Comparison of ENCODE assay signal across 8 mouse cellular contexts in the genomic region with DNA sequence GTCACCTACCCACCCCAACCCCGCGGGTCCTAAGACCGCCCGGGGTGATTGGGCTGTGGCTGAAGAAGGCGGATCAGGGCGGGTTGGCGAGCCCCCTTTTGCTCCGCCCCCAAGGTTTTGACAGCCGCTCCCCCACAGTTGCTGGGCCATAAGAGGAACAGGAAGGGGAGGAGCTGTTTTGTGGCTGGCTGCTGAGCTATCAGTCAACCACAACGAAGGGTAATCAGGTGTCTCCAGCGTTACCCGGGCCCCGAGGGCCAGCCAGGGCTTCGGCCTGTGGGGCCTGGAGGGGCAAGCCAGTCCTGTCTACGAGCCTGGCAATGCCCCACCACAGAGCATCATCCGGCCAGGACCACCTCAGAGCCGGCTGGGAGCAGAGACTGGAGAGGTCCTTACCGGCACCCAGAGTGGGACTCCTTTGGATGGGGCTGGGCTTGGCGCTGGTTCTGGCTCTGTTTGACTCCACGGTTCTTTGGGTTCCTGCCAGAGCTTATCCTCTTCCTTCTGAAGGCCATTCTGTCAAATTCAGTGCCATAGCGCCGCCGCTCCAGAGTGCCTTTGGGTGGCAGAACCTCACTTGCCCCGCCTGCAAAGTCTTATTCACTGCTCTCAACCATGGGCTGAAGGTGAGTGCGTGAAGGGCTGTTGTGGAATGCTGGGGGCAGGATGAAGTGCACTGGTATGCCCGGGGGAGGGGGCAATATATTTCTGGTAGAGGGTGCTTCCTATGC. TPM values are rescaled to one million over a fixed set of nuclear protein-coding genes. Genes with fewer than 3 reads are reported as not detected.
DNase-seq lines count a peak whose midpoint lies in the region; ATAC-seq lines count a peak whose summit lies in the region.

A gene (plus strand): TSS at position 149 of the 731 bp plus-strand sequence.

- no peaks in the 10 kb centered on the region for H3K27me3 ChIP-seq in forebrain, embryonic 10.5 days (ENCODE audit: poor library complexity, severe bottlenecking)
- no peaks in the 10 kb centered on the region for H3K27me3 ChIP-seq in heart, embryonic 15.5 days
- H3K27me3 ChIP-seq in liver, embryonic 15.5 days = no peaks in the 10 kb centered on the region
- H3K27me3 ChIP-seq in neural tube, embryonic 12.5 days (replicated peaks) = no peaks in the 10 kb centered on the region

- H3K4me3 ChIP-seq in forebrain, embryonic 10.5 days = peak within 1 kb of the TSS; percentile 66
- peak within 1 kb of the TSS; percentile 84 for H3K4me3 ChIP-seq in heart, embryonic 15.5 days
- H3K4me3 ChIP-seq in liver, embryonic 15.5 days (replicated peaks) = peak within 1 kb of the TSS; percentile 67
- H3K4me3 ChIP-seq in neural tube, embryonic 12.5 days = peak within 1 kb of the TSS; percentile 71

- peaks cover 24% of the 10 kb centered on the region for H3K36me3 ChIP-seq in forebrain, embryonic 10.5 days (replicated peaks)
- H3K36me3 ChIP-seq in heart, embryonic 15.5 days = peaks cover 22% of the 10 kb centered on the region; the same call in 1 of the 2 replicates
- peaks cover 22% of the 10 kb centered on the region for H3K36me3 ChIP-seq in liver, embryonic 15.5 days (replicated peaks)
- H3K36me3 ChIP-seq in neural tube, embryonic 12.5 days = peaks cover 19% of the 10 kb centered on the region

- WGBS in forebrain, embryonic 10.5 days = 4% methylated on average over 26 of the region's 26 CpGs
- WGBS in heart, embryonic 15.5 days = 2% methylated on average over 26 of the region's 26 CpGs
- 3% methylated on average over 26 of the region's 26 CpGs for WGBS in liver, embryonic 15.5 days (ENCODE audit: insufficient replicate concordance)
- 5% methylated on average over 26 of the region's 26 CpGs for WGBS in neural tube, embryonic 12.5 days

- peaks cover 17% of the 10 kb centered on the region for H3K4me1 ChIP-seq in forebrain, embryonic 10.5 days
- H3K4me1 ChIP-seq in heart, embryonic 15.5 days (replicated peaks) = peaks cover 14% of the 10 kb centered on the region
- peaks cover 27% of the 10 kb centered on the region for H3K4me1 ChIP-seq in liver, embryonic 15.5 days (replicated peaks)
- peaks cover 18% of the 10 kb centered on the region; the same call in 1 of the 2 replicates for H3K4me1 ChIP-seq in neural tube, embryonic 12.5 days

- ATAC-seq in CD4-positive, CD25-positive, alpha-beta regulatory T cell, adult 4 months = peak; percentile 99
- ATAC-seq in heart, embryonic 15.5 days (replicated peaks; ENCODE audit: insufficient number of reproducible peaks, insufficient read depth, low FRiP score, low read depth) = peak; percentile 92
- ATAC-seq in liver, embryonic 15.5 days (ENCODE audit: insufficient read depth) = peak; percentile 98
- ATAC-seq in neural tube, embryonic 12.5 days (ENCODE audit: low FRiP score, low read depth) = peak; percentile 89

- H3K4me2 ChIP-seq in heart, embryonic 15.5 days = peak within 1 kb of the TSS; percentile 86
- H3K4me2 ChIP-seq in liver, embryonic 15.5 days = peak within 1 kb of the TSS; percentile 89
- H3K4me2 ChIP-seq in neural tube, embryonic 12.5 days (replicated peaks) = peak within 1 kb of the TSS; percentile 84

- peak within 1 kb of the TSS; percentile 85 for H3K27ac ChIP-seq in forebrain, embryonic 10.5 days
- peak within 1 kb of the TSS; percentile 88 for H3K27ac ChIP-seq in heart, embryonic 15.5 days
- peak within 1 kb of the TSS; percentile 78 for H3K27ac ChIP-seq in liver, embryonic 15.5 days (replicated peaks)
- H3K27ac ChIP-seq in neural tube, embryonic 12.5 days = peak within 1 kb of the TSS; percentile 42; the same call in 1 of the 2 replicates

- H3K9ac ChIP-seq in heart, embryonic 15.5 days = peak within 1 kb of the TSS; percentile 92
- peak within 1 kb of the TSS; percentile 71 for H3K9ac ChIP-seq in liver, embryonic 15.5 days
- H3K9ac ChIP-seq in neural tube, embryonic 12.5 days = peak within 1 kb of the TSS; percentile 71

- no peaks in the 10 kb centered on the region for H3K9me3 ChIP-seq in forebrain, embryonic 10.5 days
- no peaks in the 10 kb centered on the region for H3K9me3 ChIP-seq in heart, embryonic 15.5 days (replicated peaks)
- H3K9me3 ChIP-seq in liver, embryonic 15.5 days (replicated peaks) = no peaks in the 10 kb centered on the region
- H3K9me3 ChIP-seq in neural tube, embryonic 12.5 days = no peaks in the 10 kb centered on the region

- DNase-seq in c-Kit-negative CD71-positive TER-119-positive erythroid progenitor cells, embryonic 14.5 days (ENCODE audit: low read depth, low spot score) = peak; percentile 71
- peak; percentile 78 for DNase-seq in forebrain, embryonic 10.5 days (ENCODE audit: extremely low spot score, low spot score)
- peak; percentile 94 to 96 for DNase-seq in kidney, postnatal 36 days
- peak; percentile 91 for DNase-seq in telencephalon, adult 2 months (ENCODE audit: low read depth, low spot score)

RNA-seq across cellular contexts. Expression of the gene that starts here (rescaled TPM):
- polyA plus RNA-seq in CD4-positive, CD25-positive, alpha-beta regulatory T cell, adult 4 months (2017; shearing (Covaris generic)) = 10 to 100 TPM; 21.6 to 25.9 TPM
- 29.0 and 29.7 TPM in 2 replicates for polyA plus RNA-seq in forebrain, embryonic 10.5 days (2016; fragmentation: Nextera tagmentation; extraction: Ambion mirVana)
- 54.4 and 61.0 TPM in 2 replicates for polyA plus RNA-seq in heart, embryonic 15.5 days (2015; fragmentation: Nextera tagmentation; extraction: Ambion mirVana)
- polyA plus RNA-seq in liver, embryonic 15.5 days (2015; fragmentation: Nextera tagmentation; extraction: Ambion mirVana) = 21.9 and 22.0 TPM in 2 replicates
- 53.8 and 56.6 TPM in 2 replicates for polyA plus RNA-seq in neural tube, embryonic 12.5 days (2016; fragmentation: Nextera tagmentation; extraction: Ambion mirVana)

Comparison
In these comparisons a context has a peak if more than half of its experiments do, and no peak if none do; other contexts are left out.
1. Peak in every context shown above with its lines: DNase-seq, ATAC-seq, H3K4me3 ChIP-seq and H3K27ac ChIP-seq.